Mouse (Mus musculus) cerebellum, adult 9-10 months (tissue): ENCODE measurements at regions not wholly inside any gene's neighbourhood (a gene's known extent, or its start where the extent isn't known, plus 50 kb on each side); places are given as distances from the start of the nearest gene placed in this dataset.

Experiments
- DNase-seq: peaks from one replicate; pipeline ENCODE4 v3.0.0; 2022

DNA sequence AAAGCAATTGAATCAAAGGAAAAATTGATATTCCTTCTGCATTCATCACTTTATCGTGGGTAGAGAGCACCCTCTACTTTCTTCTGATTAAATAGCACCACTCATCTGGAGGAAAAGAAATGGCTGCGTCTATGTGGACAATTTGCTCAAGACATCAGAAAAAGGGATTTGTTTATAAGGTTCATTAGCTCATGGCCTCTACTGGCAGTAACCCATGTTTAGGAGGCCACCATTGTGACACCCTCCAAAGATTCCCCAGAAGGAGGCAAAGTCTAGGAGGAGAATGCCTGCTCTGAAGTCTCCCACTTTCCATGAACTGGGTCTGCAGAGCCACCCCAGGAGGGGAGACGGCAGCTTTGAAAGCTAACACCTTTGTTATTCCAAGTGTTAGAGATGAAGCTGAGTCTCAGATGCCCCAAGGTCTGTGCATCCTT, 147.2 kb upstream of the Plscr5 start:
- peak; percentile 83 for DNase-seq

DNA sequence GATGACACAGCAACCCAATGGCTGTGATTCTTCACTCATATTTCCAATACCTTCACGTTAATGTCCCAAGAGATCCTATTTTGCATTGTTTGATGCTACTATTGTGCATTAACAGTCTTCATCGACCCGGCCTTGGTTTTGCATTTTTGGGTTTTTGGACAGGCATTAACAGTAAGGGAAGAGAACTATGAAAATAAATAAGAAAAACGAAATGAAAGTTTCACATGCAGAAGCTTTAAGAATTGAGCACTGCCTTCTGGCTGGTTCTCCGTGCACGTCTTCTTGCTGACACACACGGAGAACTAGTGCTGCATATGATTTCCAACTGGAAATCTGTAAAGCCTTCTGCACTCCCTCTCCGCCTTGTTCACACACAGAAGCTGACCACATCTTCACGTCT, 148.6 kb upstream of the Plscr5 start:
- DNase-seq, result peak; percentile 56

DNA sequence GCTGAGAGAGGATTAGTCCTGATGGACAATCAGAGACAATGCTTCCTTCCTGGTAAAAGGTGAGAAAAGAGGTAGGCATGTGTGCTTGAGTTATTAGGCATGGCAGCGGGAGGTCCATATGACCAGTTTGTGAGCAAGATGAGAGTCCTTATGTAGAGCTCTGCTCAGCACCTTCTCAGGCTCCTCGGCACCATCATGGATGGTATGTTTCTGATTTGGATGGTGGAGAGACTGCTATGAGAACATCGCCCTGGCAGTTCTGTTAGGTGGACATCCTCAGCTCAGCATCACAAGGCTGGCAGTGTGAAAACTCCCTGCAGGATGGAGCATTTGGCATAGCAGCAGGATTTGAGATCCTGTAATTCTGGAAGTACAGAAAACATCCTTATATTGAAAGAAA, 176.2 kb upstream of the Plscr5 start:
- peak; percentile 97 for DNase-seq

DNA sequence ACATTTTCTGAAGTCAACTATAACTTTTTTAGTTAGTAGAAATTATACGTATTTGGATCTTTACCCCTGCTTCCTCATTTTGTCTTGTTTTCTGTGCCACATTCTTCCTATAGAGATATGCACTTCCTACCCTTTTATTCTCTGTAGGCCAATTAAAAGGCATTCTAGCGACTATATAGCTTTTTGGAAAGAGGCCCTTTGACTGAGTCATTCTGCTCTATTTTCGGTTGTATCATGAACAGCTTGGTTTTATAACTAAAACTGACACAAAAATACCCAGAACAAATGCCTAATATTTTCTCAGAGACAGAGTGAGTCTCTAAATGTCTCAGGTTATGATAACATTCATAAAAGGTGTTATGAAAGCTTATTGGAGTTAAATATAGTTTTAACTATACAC, 176.8 kb upstream of the Plscr5 start:
- peak; percentile 90 for DNase-seq

DNA sequence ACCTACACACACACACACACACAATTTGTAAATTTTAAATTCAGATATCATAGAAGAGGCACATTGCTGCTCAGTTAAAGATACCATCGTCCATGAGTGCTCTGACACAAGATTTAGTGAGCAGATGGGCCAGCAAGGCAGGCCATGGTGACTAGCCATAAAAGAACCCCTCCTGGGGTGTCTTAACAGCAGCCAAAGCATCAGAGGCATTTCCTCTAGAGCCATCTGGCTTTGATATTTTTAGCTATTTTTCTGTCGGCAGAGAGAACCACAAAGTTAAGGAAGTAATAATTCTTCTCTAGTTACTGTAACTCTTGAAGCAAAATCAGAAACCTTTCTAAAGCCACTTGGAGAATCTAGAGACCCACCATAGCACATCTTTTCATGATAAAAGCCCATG, 204.5 kb upstream of the Plscr5 start:
- peak; percentile 96 for DNase-seq

DNA sequence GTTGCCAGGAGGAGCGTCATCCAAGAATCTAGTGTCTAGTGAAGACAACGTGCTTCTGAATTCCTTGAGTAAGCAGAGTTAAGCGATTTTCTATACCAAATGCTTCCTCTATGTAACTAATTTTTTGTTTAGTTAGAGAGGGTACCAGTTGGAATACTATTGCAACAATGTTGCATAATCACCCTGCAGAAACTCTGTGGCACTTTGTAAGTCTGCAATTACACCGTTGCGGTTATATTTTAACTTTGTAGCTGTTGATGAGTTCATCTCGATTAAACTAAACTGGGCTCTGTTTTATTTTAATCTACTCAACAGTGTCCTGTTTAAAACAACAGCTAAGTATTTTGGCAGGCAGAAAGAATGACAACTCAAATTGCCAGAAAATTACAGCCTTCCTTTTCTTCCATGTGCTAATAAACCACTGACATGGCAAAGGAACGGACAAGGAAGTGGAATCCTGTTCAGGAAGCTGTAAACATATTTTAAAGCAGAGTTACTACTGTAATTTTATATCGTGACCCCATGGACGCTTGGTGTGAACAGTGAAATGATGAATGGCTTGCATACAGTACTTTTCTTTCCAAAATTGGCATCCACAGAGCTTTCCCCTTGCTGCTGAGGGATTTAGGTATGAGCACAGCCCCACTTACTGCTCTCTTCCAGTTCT, 210.6 kb upstream of the Plscr5 start:
- DNase-seq, result no peak

DNA sequence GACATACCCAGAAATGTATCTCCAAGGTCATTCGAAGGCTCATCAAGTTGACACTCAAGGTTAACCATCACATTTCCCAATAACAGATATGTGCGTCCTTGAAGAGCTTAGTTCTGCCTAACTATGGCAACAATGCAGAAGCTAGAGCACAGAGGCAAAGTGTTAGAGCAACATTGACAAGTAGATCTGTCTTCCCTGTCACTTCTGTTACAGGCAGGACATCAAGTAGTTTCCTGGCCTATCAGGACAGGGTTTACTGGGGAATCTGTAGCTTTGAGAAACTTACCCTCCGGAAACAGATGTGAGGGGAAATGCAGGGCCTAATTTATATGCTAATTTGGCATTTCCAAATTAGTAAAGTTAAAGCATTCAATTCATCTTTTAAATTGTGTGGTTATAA, 211.2 kb upstream of the Plscr5 start:
- DNase-seq, result no peak

DNA sequence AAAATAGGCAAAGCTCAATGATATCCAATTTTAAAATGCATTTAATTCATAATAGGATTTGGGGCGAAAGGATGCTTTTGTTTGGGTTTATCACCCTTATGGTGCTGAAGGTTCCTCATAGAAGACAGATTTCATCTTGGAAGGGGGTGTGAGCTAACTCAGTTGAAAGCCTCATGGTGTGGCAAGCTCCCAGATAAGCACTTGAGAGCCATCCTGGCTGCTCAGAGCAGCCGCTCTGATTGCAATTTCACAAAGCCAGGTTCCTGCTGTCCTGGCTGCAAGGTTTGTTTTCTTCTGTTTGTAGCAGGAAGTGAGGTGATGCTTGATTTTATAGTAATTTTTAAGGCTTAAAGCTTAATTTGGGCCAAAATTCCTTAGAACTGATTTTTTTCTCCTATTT, 228.7 kb upstream of the Plscr5 start:
- peak; percentile 94 for DNase-seq

DNA sequence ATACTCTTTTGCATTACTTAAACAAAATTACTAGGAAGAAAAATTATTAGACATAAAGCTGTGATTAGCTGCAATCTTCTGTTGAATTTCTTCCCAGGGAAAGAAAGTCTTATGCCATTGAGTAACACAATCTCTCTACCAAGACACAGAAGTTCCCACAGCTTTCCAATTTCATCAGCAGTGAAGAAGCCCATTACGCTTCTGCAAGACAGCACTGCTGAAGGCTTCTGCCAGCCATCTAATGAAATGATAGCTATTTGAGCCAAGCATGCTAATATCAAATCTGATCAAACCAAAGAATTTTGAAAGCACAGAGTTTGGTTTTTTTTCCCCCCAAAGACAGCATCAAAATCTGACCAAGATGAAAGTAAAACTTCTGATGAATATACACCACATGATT, 230.0 kb upstream of the Plscr5 start:
- DNase-seq, result no peak

DNA sequence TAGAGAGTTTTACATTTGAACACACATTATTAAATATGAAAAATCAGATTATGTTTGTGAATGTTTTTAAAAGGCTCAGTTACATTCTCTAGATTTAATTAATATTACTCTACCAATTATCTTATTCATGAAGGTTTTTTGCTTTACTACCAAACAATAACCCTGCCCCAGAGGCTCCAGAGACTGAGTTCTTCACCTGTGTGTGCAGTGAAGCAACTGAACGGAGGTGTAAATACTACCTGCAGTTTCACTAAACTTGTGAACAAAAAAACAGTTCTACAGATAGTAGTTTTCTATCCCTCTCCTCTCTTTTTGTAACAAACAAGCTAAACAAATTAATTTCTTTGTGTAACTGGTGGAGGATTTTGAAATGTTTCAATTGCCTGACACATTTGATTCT, 231.1 kb upstream of the Plscr5 start:
- DNase-seq, result peak; percentile 61

DNA sequence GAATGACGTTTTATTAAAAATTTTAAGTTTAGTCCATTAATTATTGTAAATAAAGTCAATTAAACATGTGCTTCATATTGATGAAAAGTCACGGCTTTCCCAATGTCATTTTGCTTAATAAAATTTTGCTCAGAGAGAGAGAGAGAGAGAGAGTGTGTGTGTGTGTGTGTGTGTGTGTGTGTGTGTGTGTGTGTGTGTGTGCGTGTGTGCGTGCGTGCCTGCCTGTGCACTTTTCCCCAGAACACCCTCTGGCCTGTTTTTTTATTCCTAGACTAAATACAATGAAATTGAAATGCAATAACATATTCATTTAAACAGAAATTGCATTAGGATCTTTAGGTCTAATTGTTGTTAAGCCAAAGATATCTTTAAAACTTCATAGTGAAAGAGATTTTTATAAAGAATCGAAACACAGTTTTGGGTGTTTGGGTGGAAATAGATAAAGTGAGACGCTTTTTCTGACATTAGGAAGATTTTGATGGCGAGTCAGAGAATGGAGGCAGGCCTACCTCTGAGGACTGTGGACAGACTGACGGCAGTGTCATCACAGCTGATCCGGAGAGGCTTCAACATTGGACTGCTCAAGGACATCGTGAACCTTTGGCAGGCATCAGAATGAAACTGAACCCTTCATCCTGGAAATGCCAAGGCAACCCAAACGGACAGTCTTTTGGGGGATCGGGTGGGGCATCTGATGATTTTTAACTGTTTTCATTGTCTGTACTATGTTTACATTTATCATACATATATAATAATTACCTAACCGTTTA, 232.0 kb upstream of the Plscr5 start:
- DNase-seq, result peak; percentile 81

DNA sequence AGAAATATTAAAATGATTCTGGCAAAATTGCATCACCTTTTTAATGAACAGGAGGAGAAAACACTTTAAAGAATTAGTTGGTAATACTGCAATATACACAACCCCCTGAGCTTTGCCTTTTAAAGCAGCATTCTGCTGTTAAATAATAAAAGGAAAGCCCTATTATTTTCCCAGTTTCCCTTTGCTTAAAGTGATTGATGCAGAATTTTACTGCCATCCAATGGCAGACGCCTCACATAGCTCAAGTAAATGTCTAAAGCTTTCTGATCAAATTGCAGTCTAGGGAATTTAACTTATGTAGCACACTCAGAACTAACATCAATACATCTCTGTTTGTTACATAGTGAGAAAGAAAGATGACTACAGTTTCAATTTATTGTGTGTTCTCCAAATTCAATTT, 233.1 kb upstream of the Plscr5 start:
- peak; percentile 90 for DNase-seq

DNA sequence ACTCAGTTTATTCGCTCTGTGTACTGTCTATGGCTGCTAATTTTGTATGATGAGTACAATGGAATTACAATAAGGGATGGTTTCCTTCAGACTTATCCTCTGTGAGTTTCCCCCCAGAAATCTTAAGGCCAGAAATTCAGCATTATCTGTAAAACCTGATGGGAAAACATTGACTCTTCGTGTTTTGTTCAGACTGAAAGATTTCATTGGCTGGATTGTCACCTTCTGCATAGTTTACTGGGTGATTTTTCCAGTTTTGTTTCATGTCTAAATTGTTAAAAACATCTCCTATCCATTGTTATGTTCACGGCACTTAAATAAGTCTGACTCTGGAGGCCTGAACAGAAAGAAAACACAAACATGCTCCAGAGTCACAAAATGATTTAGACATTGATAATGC, 233.7 kb upstream of the Plscr5 start:
- DNase-seq, result no peak

DNA sequence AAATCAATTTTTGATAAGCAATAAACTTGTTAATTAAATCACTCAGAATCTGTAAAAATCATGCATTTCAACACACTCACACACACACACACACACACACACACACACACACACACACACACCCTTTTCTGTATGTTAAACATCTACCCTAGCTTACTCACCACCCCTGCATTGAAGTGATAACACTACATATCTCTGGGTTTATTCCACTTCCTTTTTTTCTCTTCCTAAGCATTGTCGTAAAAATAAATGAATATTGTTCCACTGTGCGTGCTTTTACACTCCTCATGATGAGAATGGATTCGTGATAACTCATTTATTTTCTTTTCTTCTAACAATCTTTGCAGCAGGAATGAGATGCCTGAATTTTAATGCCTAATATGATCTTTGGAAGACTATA, 234.3 kb upstream of the Plscr5 start:
- DNase-seq, result peak; percentile 49

DNA sequence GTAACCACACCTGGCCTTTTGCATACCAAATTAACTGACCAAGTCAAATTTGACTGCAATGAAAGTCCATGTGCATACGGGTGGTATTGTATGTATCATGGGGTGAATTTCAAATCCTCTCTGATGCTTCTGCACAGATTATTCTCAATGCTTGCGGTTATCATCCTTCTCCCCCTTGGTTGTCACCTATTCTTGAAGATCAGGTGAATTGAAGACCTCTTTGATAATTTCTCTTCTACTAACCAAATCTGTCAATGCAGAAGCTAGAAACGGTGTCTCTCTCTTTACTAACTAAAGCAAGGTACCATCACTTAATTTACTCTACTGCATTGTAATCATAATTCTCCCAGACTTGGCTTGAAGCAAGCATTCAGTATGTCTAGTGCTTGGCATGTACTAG, 235.7 kb upstream of the Plscr5 start:
- peak; percentile 68 for DNase-seq

DNA sequence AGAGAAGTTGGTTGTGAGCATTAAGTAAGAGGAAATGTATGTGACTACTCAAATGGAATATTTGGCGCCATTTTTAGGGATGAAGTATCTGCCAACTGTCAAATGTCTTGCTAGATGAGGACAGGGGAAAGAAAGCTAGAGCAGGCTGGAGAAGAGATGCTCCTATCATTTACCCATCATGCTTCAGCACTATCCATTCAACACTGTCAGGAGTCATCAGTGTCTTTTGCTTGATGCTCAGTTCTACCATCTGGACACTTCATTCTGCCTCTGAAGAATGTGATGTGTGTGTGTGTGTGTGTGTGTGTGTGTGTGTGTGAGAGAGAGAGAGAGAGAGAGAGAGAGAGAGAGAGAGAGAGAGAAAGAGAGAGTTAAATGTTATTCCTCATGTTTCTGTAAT, 244.0 kb upstream of the Plscr5 start:
- DNase-seq, result peak; percentile 65

DNA sequence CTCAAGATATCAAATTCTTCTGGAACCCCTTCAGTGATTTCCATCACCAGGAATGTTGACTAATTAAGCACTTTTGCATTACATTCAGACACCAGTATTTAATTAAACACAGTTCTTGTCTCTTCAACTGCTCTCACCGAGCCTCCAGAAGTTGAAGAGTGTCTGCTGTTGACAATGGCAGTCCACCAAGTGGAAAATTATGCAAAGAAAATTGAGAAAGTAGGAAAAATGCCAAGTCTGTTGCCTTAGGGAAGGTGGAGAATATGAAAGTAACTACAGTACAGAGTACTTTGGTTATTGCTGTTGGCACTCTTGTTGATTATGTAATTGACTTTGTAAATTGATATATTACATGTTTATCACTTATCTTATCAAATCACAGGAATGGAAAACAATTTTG, 250.7 kb upstream of the Plscr5 start:
- DNase-seq, result no peak

DNA sequence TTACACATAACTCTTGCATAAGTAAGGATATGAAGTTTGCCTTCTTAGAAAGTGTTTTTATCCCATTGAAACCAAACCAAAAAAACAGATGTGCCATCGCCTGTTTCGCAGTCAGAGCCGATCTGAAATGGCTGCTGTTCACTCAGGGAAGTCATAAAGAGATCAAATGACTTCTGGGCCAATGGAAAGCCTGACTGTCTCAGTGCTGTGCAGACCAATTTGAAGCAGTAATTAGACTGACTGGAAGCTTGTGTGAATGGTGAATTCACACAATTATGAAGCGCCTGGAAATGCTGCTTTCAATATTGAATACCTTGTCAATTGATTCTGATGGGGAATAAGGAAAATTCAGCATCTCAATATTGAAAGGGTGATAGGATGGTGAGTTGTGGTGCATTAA, 254.0 kb upstream of the Plscr5 start:
- no peak for DNase-seq

DNA sequence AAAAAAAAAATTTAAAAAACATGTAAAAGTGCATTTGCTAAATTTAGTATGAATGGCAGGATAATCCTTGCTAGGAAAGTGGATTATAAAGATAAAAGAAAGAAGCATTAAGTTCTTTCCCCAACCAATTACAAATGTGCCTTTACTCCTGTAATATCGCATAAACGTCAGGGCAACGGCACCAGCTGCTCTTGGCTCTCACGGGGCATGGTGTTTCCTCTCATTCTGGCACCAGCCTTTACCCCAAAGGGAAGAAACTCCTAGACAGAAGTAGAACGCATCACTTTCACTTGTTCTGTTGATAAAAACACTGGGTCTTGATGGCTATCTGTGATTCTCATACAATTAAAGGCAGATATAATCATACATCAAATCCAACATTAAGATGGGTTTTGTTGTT, 288.7 kb upstream of the Plscr5 start:
- peak; percentile 25 for DNase-seq

DNA sequence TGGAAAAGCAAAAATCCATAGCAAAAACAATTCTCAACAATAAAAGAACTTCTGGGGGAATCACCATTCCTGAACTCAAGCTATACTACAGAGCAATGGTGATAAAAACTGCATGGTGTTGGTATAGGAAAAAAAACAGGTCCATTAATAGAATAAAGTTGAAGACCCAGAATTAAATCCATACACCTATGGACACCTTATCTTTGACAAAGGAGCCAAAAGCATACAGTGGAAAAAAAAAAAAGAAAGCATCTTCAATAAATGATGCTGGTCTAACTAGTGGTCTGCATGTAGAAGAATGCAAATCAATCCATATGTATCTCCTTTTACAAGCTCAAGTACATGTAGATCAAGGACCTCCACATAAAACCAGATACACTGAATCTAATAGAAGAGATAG, 291.8 kb upstream of the Plscr5 start:
- no peak for DNase-seq

DNA sequence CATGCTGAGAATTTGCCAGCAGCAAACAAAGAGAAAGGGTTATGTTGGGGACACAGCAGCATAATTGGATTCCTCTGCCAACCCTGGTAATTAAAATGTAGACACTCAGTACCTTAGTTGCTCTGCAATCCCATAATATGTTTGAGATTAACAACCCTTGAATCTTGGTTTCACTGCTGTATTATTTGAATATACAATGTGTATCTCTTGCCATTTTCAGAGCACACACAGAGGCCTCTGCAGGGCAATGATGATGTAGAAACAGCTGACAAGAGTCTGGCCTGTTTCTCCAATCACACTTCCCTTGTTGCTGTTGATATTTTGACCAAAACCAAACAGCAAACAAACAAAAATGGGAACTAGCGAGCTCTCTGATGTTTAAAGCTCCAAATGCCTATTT, 315.9 kb upstream of the Plscr5 start:
- no peak for DNase-seq

DNA sequence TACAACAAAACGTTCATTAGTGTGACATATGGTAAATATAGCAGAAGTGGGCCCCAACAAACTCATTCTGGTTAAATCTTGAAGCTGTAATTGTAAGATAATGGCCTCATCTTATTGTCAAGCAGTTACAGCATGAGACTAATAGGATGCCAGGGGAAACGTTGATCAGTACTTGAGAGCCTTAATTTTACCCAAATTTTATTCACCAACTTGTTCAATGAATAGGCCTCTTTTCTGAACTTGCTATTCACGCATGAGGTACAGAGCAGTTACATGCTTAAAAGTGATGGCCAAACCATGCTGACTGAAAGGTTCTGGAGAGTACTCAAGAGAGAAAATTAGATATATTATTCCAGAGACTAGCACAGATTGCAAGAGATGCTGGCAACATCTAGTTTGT, 361.2 kb upstream of the Plscr5 start:
- DNase-seq, result no peak

DNA sequence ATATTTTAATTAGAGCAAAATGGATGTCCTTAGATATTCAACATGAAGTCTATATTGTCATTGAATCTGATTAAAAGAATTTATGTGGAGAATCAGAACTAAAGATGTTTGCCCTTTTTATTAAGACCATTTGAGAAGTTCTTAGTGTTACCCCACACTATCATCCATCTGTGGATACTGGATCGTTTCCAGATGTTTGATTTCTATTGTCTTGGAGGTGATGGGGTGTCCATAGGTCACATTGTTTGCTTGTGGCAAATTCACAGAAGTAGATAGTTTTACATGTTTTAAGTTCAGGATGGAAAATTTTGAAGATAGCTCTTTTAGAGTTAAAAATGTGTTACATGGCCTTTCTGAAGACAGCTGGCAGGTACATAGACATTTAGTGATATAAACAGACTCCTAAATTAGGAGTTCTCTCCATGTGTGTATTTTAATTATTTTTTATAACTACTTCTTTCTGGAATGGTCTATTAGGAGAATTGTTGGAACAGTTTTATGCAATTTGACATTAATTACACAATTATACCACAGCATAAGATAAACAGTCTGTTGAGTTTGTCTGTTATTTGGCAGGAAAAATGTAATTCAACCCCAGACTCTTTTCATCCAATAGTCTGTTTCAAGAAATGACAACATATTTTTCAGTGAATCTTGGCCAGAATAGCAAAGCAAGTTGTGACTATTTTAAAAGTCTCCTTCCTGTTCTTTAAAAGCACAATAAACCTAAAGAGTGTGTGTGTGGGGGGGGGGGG, 368.8 kb upstream of the Plscr5 start:
- DNase-seq, result no peak
